Mouse (Mus musculus) bone marrow macrophage, adult 2 months (primary cell): ENCODE data around the gene Plscr3.

ENCODE experiments used
- CTCF ChIP-seq: IDR thresholded peaks from 2 replicates; pipeline ENCODE4 v1.5.1; 2012; ENCODE audit warnings: low read depth, mild to moderate bottlenecking, low read length, moderate library complexity
- POLR2A ChIP-seq: IDR thresholded peaks from 2 replicates; pipeline ENCODE4 v1.6.1; 2012; ENCODE audit warnings: mild to moderate bottlenecking, low read depth, low read length, borderline replicate concordance

- TF ChIP-seq CTCF (no peak), POLR2A (no peak)
Observed at GRCm38 (mm10) chr11:69846738-69847688, 837 bp downstream of the Plscr3 start.
